Mouse (Mus musculus): ENCODE data around the gene Mbtps2.

DNA sequence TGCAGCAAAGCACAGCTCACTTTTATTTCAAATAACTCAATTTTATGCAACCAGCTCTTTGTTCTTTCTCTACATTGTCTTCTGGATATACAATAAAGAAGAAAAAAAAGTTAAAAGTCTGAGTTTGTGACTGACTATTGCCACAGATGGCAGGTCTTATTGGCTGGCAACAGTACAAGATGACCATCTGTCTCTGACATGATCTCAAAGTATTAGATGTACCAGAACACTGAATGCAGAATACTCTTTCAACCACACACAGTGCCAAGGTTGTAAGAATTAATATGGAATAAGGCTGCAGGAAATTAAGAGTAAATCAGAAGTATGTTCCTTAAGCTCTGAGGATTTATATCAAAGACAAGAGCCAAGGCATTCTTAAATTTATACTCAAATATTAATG, 12.1 kb downstream of the Mbtps2 start:
- no peak for TF ChIP-seq TAL1 (IDR thresholded peaks at IDR 0.05; ENCODE audit: low read length)
- TF ChIP-seq GATA1 (IDR thresholded peaks at IDR 0.05; ENCODE audit: low read length) = no peak

All from erythroblast, embryonic 14.5 days (primary cell).